Mouse (Mus musculus) thymus, adult 2 months (tissue): ENCODE results near the gene Serp1. TPM values are rescaled to one million over a fixed set of nuclear protein-coding genes. Genes with fewer than 3 reads are reported as not detected.
A peak's percentile ranks its signal among the peaks of the same experiment; 100 is the strongest.
"Not testable (repeated sequence)": the region's sequence is repeated elsewhere in the genome, so short reads cannot be mapped to it uniquely, and the experiment has no call there.

Source experiments
- DNase-seq: peaks from one replicate; pipeline ENCODE4 v3.0.0; 2021
- H3K27ac ChIP-seq: fragments of 200-500 bp; 2 replicates; pipeline ENCODE4 v1.5.1; 2012; ENCODE audit warnings: low read length, control low read depth; ENCODE audit not compliant: control insufficient read depth, insufficient read depth
- H3K27me3 ChIP-seq: fragments of 200-500 bp; 2 replicates; pipeline ENCODE4 v1.6.1; 2012; ENCODE audit warnings: mild to moderate bottlenecking, low read length, moderate library complexity, mixed read lengths; ENCODE audit not compliant: control insufficient read depth, insufficient read depth
- H3K36me3 ChIP-seq: fragments of 200-500 bp; 2 replicates; pipeline ENCODE4 v1.6.1; 2012; ENCODE audit warnings: mild to moderate bottlenecking, low read length, moderate library complexity; ENCODE audit not compliant: control insufficient read depth, insufficient read depth
- H3K4me1 ChIP-seq: fragments of 200-500 bp; replicated peaks from 2 replicates; pipeline ENCODE4 v1.6.1; 2012; ENCODE audit warnings: low read length; ENCODE audit not compliant: control insufficient read depth, insufficient read depth
- H3K4me3 ChIP-seq: fragments of 200-500 bp; 2 replicates; pipeline ENCODE4 v1.5.1; 2012; ENCODE audit warnings: mild to moderate bottlenecking, low read length, control low read depth, moderate library complexity; ENCODE audit not compliant: control insufficient read depth, insufficient read depth
- CTCF ChIP-seq: fragments of 200-500 bp; IDR thresholded peaks from 2 replicates; pipeline ENCODE4 v1.5.1; 2012; ENCODE audit warnings: mild to moderate bottlenecking, control low read depth, low read length, moderate library complexity, borderline replicate concordance; ENCODE audit not compliant: control insufficient read depth, poor library complexity, insufficient read depth; ENCODE audit errors: extremely low read depth
- POLR2A ChIP-seq: fragments of 200-500 bp; IDR thresholded peaks from 2 replicates; pipeline ENCODE4 v1.6.1; 2012; ENCODE audit warnings: mild to moderate bottlenecking, low read length, control low read depth, moderate library complexity; ENCODE audit not compliant: control insufficient read depth, poor library complexity, insufficient read depth; ENCODE audit errors: extremely low read depth
- WGBS: fragments of 180-500 bp; shearing (Covaris S2); methylation state at CpG from one replicate; pipeline ENCODE4 v1.1.7; 2018; 5-methylcytosine and 5-hydroxymethylcytosine counted together
- polyA plus RNA-seq: library from polyadenylated mRNA; depleted of rRNA; stranded (reverse); fragments of >200 nt; gene quantifications from 2 replicates; pipeline ENCODE4 v1.2.3, GENCODE M21; 2012

The Serp1 gene
- polyA plus RNA-seq, 1 experiment: 33.9 TPM

DNA sequence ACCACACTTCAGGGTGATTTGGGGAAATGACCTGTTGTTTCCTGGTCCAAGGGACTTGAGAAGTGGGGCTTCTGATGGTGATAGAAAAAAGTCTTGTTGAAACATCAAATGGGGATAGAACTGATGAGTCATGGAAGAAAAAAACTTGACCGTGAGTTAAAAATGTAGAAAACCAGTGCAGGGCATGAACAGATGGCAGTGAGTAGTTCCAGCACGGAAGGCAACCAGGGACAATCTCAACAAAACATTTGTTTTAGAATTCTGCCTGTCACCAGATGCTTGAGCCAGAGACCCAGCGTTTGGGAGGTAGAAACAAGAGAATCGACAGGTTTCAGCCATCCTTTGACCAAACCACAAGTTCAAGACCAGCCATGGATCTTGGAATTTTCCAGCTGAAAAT lies 32.1 kb downstream of the Serp1 start:
- H3K36me3 ChIP-seq: no peaks in the 10 kb centered on the region
- H3K27me3 ChIP-seq: no peaks in the 10 kb centered on the region
- DNase-seq: no peak
- no peaks in the 10 kb centered on the region for H3K4me1 ChIP-seq
- no peak overlapping the region for H3K27ac ChIP-seq
- 78% methylated on average over 4 of the region's 4 CpGs for WGBS
- no peak overlapping the region for H3K4me3 ChIP-seq
- TF ChIP-seq CTCF (no peak), POLR2A (no peak)

DNA sequence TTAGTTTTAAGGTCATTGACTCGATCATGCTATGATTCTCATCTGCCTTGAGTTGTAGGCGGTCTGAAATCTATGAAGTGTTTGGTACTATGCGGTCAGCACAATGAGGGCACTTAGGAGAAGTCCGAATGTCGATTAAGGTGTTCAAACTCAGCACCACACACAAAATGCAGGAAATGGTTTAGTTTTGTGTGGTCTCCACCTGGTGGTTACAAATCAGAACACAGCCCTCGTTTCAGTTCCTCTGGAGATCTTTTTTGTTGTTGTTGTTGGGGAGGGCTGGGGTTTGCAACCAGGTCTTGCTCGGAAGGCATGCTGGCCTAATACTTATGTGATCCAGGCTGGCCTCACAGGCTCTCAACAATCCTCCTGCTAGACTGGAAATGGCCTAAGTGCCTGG lies 34.9 kb downstream of the Serp1 start:
- H3K27me3 ChIP-seq: no peaks in the 10 kb centered on the region
- TF ChIP-seq CTCF: no peak
- TF ChIP-seq POLR2A: no peak
- H3K4me3 ChIP-seq: no peak overlapping the region
- DNase-seq: peak; percentile 36
- WGBS: 58% methylated on average over 7 of the region's 7 CpGs
- no peak overlapping the region for H3K27ac ChIP-seq
- no peaks in the 10 kb centered on the region for H3K4me1 ChIP-seq
- H3K36me3 ChIP-seq: no peaks in the 10 kb centered on the region

DNA sequence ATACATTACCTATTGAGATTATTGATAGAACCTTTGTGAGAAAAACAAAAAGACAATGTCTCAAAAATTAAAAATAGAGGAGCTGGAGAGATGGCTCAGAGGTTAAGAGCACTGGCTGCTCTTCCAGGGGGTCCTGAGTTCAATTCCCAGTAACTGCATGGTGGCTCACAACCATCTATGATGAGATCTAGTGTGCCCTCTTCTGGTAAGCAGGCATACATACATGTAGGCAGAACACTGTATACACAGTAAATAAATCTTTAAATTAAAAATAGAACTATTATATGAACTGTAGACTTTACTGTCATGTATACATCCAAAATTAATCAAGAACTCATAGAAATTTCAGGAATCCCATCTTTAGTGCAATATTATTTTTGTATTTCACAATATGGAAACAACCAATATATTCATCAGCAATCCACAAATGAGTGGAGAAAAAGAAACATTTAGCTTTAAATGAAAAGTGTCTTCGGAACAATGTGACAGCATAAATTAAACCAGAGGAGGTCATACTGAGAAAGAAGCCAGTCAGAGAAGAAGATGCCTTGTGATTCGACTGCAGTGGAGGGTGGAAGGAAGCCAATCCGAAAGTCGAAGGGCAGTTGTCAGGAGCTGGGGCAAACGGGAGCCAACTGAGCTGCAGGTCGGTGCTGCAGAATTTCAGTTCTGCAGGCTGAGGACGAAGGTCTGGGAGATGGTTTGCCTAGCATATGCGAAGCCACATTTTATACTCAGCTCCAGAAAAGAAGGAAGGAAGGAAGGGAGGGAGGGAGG lies 37.5 kb downstream of the Serp1 start:
- Histone ChIP-seq H3K27me3 (no peaks in the 10 kb centered on the region), H3K27ac (no peak overlapping the region), H3K4me3 (no peak overlapping the region), H3K36me3 (no peaks in the 10 kb centered on the region), H3K4me1 (no peaks in the 10 kb centered on the region)
- no peak for DNase-seq
- 34% methylated on average over 8 of the region's 8 CpGs for WGBS
- no peak for TF ChIP-seq CTCF
- no peak for TF ChIP-seq POLR2A

DNA sequence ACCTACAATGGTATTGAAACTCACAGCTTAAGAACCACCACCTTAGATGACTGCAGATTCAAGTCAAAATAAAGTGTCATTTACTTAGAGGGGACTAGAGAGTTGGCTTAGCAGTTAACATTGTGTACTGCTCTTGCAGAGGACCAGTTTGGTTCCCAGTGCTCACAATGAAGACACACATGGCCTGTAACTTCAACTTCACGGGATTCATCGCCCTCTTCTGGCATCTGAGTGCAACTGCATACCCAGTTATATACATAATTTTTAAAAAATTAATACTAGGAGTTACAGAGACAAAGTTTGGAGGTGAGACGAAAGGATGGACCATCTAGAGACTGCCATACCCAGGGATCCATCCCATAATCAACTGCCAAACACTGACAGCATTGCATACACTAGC lies 38.6 kb downstream of the Serp1 start:
- WGBS: 91% methylated on average over 3 of the region's 3 CpGs

DNA sequence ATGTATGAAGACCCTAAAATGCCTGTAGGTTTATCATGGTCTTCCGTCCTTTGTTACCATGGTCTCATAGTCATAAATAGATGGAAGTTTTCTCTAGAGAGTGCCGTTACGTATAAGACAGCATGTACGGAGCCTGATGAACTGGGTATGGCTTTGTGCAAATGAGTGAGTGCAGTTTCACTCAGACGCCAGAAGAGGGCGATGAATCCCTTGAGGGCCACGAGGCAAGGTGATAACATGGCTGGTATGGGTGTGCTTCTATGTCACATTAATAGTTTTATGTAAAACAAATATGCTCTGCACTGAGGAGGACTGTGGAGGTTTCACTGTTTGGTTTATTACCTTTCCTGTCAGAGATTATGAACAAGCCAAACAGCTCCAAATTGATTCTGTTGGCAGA lies 39.8 kb downstream of the Serp1 start:
- TF ChIP-seq POLR2A (no peak), CTCF (no peak)
- WGBS: 80% methylated on average over 7 of the region's 7 CpGs

More for the DNA sequence above, 38.6 kb downstream of the Serp1 start:
- H3K4me3 ChIP-seq: no peak overlapping the region
- TF ChIP-seq POLR2A: no peak
- no peak for TF ChIP-seq CTCF
- no peaks in the 10 kb centered on the region for H3K4me1 ChIP-seq
- H3K27ac ChIP-seq: no peak overlapping the region
- H3K27me3 ChIP-seq: no peaks in the 10 kb centered on the region
- H3K36me3 ChIP-seq: no peaks in the 10 kb centered on the region
- no peak for DNase-seq

DNA sequence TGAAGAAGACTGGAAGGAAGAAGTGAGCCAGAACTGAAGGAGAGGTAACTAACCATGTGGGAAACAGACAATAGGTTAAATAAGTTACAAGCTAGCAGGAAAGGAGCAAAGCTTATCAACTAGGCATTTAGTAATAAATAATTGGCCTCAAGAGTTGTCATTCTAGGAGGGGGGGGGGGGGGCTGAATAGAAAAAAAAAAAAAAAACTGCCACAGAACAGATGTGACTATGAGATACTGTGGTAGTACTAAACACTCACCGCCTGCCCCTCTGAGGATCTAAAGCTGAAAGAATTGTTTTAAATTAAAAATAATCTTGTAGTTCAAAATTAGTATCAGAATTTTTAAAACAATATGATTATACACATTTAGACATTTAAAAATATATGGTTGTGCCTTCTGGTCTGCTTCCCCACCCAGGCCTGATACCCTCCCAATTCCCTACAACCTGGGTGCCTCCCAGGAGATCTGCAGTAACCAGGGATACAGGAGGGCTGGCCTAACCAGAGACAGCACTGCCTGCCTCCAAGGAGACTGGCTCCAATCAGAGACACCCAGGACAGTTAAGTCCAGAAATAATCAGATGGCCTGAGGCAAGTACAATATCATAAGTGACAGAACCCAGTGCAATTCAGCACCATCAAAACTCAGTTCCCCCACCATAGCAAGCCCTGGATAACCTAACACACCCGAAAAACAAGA lies 46.8 kb downstream of the Serp1 start:
- Histone ChIP-seq H3K27me3 (no peaks in the 10 kb centered on the region), H3K27ac (no peak overlapping the region), H3K4me3 (no peak overlapping the region), H3K4me1 (no peaks in the 10 kb centered on the region), H3K36me3 (no peaks in the 10 kb centered on the region)
- DNase-seq: no peak
- no peak for TF ChIP-seq CTCF
- no peak for TF ChIP-seq POLR2A
- 94% methylated on average over 2 of the region's 2 CpGs for WGBS

More for the DNA sequence above, 39.8 kb downstream of the Serp1 start:
- H3K4me3 ChIP-seq: no peak overlapping the region
- H3K27me3 ChIP-seq: no peaks in the 10 kb centered on the region
- H3K27ac ChIP-seq: no peak overlapping the region
- H3K4me1 ChIP-seq: no peaks in the 10 kb centered on the region
- H3K36me3 ChIP-seq: no peaks in the 10 kb centered on the region
- peak; percentile 29 for DNase-seq

DNA sequence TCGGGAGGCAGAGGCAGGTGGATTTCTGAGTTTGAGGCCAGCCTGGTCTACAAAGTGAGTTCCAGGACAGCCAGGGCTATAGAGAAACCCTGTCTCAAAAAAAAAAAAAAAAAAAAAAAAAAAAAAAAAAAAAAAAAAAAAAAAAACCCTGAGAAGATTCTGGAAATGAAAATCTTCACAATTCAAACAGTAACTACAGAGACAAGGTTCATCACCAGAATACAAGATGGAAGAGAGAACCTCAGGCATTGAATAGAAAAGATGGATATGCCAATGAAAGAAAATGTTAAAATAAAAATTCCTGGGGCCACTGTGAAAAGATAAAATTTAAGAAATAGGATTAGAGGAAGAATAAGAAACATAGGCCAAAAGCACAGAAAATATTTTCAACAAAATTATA lies 50.4 kb downstream of the Serp1 start:
- H3K4me1 ChIP-seq, H3K27ac ChIP-seq, H3K4me3 ChIP-seq, H3K27me3 ChIP-seq, H3K36me3 ChIP-seq, DNase-seq: not testable (repeated sequence)
- WGBS: 95% methylated on average over 1 of the region's 1 CpGs
